Mouse (Mus musculus) spleen, postnatal 36 days (tissue): Measurements from ENCODE around the gene Zbtb16.

Experiments
- DNase-seq, 2 experiments: peaks; one replicate each; pipeline ENCODE4 v3.0.0; 2022; ENCODE audit warnings: low spot score in 2 of 2, mixed read lengths in 1 of 2

The Zbtb16 gene

DNA sequence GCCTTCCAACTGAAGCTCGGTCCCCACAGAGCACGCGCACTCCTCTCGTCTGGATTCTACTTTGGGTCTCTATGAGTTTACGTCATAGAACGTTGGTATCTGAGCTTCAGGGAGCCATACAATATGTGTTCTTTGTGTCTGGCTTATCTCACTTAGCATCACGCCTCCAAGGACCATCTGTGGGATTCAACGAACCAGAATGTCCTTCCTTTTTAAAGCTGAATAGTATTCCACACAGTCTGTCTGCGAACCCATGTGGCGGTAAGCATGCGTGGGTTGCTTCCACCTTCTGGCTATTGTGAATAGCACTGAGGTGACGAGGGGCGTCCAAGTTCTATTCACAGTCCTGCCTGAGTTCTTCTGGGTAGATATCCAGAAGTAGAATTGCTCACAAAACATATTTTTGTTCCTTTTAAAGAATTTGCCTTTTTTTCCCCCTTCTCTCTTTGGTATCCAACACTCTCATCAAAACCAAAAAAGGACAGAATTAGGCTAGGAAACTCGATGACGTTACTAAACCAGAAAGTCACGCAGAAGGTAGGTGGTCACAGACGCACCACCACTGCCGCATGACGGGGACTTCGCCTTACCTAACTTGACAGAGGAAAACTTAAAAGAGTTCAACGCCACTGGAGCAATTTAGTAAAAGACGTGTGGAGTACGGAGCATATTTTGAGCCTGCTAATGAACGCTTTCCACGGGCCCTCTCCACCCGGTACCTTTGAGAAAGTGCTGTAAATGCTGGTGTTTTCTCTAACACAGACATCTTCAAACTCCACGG is 32.4 kb downstream of the Zbtb16 start:
- DNase-seq = no peak

DNA sequence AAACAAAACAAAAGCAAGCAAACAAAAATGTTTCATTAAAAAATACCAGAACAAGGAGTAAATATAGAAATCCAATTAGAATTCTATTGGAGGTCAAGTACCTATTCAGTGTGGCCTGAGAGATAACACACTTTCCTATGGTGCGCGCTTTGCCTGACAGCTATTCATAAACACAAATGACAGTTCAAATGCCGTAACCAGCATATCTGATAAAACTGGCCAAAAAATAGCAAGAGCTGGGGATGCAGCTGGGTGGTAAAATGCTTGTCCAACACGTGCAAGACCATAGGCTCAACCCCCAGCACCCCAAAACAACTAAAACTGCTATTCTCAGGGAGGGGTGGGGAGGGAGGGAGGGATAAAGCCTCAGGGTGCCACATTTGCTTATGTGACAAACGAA is 33.6 kb downstream of the Zbtb16 start:
- no peak for DNase-seq

DNA sequence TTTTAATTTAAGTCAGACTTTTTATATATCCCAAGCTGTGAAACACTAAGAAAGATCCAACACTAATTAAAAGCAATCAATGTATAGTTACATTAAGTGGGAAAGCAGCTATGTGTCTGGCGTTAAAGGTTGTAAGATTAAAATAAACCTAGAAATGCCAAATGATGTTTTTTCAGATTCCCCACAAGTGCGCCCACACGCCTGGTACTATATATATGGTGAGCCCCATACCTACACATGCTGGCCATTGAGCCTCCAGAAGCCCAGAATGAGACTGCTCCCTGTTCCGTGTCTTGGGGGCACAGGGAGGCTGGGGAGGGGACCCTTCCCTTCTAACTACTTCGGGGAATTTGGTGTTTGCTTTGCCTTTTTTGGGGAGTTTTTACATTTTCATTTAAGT is 34.7 kb downstream of the Zbtb16 start:
- no peak for DNase-seq

DNA sequence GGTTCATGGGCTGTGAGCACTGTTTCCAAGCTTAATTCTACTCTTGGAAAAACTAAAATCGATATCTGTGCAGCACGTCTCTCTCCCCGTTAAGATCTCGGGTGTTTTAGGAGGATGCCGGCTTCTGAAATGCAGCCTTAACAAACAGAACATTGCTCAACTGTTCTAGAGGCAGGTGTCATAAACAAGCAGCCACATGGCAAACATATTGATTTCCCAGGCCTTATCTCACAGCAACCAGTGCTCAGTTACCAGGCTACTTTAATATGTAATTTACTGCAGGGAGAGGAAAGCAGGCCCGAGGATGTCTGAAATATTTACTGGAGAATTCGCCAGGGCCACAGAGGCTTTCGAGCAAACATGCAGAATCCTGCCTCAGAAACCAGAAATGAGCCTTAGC is 35.4 kb downstream of the Zbtb16 start:
- DNase-seq = no peak

DNA sequence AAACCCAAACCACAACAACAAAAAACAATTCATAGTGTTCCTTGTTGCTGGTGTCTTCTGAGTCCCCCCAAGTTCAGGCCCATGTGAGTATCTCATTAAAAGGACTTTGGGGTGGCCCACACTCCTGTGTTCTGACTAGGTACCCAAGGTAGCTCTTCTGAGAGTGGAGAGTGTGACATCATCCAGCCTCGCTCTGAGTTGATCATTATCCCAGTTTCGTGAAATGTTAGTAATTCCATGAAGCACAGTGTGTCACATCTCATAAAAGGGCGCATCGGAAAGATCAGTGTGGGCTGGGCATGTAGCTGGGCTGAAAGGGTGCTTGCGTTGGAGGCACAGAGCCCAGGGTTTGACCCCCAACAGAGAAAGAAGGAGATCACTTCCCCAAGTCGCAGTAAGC is 38.0 kb downstream of the Zbtb16 start:
- DNase-seq = no peak

DNA sequence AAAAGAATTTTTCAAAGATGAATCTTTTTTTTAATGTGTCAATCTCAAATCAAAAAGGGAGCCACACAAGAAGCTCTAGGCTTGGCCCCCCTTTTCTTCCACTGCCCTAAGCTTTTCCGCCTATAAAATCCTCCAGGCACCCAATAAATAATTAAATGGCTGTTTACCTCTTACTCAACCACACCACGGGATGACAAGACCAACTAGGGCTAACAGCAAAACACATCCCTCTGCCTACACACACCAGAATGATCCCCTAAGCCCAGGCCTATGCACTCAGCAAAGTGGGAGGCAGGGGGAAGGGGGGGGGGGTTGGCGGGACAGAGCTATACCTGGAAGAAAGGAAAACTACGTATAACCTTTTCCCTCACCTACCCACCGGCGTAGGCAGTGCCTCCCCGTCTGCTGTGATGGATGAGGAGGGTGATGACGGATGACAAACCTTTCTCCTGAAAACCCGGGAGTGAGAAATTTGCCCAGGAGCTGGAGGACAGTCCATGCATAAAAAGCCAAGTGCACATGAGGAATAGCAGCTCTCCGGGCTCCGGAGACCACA is 39.7 kb downstream of the Zbtb16 start:
- no peak for DNase-seq

DNA sequence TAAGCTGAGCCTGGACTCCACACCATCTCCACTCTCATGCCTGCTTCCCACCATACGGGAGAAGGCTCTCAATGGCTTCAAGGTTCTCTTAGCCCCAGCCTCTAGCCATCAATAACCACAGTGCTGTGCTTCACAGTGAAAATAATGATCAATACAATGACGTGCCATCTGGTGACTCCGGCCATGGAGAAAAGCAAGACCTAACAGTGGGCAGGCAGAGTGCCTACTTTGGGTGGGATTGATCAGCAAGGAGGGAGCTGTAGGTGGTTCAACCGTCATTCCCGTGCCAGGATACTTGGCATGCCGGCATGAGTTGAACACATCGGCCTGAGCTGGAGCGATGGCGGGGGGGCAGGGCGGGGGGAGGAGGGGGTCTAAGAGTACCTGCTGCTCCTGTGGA is 40.3 kb downstream of the Zbtb16 start:
- no peak for DNase-seq

DNA sequence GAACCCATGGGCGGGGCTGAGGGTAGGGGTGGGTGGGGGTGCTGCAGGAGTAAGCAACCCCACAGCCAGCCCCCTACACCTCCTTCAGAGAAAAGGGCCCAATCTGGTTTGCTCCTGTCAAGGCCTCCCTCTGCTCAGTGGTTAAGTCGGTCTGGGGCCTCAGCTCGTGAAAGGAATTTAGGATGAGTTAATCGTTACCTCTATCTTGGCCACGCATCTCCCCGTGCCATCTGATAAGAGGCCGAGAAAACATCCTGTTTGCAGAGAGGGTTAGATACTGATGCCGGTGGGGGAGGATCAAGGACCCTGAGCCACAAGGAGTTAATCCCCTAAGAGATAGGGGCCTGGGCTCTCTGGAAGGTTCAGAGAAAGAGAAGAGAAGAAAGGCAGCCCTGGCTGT is 40.9 kb downstream of the Zbtb16 start:
- no peak for DNase-seq

DNA sequence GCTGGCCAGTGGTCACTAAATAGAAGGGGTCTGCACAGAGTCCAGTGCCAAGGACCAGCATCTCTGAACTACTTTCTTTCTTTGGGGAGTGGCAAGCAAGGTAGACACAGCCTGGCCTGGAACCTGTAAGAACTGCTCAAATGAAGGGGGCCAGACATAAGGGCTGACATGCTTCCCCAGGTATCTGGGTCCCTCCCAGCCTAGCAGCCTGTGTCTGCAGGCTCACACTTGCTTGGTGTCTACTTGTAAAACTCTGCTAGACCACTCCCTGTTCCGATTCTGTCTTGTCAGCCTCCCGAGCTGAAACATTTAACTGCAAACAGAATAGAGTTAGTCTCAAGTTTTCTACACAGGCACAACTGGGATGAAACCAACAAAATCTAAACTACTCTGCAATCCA is 41.6 kb downstream of the Zbtb16 start:
- DNase-seq = no peak

DNA sequence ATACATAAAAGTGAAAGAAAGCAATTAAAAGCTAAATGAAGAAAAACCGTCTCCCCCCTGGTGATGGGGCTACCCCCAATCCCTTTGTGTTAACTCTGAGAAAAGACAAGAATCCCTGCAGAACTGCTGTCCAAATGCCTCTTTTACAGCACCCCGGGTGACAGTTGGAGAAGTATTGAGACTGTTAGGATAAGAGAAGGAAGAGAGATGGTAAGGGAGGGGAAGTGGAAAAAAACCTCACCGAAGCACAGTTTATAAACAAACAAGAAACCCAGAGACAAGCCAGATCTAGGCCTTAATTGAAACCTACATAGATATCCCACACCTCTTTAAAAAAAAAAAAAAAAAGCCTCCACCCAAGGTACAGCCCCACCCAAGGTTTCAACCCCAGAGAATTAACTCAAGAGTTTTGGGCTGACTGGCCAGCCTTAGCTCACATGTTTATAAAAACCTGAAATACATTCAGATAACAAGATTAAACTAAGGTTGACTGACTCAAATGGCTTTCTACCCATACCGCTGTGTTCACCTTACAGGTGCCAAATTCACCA is 42.3 kb downstream of the Zbtb16 start:
- no peak for DNase-seq

DNA sequence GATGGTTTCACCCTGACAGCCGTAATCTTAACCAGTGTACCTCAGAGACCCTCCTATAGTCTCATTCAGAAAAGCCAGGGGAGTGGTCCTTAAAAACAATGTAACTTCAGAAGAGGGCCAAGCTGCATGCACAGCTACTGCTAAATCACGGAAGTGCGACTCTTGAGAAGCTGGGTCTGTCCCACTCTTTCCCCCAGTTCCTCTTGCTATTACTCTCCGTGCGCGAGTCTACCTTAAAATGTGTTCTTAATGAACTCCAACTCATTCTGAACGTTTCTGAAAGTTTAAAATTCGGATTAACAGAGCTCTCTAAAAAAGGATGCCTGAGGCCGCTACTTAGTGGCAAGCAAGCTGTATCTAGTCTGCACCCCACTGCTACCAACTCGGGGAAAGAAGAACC is 45.4 kb downstream of the Zbtb16 start:
- DNase-seq = no peak

DNA sequence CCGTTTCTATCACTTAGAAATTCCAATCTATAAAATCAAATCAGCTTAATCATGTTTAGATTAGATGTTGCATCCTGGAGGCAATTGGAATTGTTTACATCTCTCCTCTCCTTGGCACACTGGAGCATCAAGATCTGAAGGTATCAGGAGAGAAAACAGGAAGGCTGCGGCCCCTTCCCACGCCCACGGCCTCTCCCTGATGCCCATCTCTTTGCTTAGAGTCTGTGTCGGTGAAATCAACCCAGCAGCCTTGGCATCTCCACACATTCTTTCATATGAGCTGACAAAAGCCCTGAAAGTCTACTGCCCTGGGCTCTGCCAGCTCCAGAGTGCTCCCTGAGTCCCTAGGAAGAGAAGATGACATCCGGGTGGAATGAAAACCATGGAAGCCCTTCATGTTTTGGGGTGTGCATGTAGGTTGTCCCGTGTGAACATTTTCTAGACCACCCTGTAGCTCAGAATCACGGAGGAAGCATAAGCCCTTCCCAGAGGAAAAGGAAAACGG is 48.1 kb downstream of the Zbtb16 start:
- no peak for DNase-seq

DNA sequence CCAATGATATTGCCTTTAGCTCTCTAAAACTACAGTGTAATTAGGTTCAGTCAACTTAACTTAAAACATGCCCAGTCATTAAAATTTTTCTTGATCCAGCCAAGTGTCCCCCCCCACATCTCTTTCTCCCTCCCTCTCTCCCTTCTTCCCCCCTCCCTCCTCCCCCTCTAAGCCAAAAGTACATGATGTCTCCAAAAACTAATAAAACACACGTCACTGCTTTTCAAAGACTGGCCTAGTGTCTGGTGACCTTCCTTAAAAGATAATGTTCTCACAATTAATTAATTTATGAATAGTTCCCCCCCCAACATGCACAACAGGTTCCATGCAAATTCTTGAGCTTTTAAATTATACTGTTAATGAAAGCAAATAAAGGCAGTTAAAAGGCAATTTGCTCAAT is 48.7 kb downstream of the Zbtb16 start:
- DNase-seq = no peak

DNA sequence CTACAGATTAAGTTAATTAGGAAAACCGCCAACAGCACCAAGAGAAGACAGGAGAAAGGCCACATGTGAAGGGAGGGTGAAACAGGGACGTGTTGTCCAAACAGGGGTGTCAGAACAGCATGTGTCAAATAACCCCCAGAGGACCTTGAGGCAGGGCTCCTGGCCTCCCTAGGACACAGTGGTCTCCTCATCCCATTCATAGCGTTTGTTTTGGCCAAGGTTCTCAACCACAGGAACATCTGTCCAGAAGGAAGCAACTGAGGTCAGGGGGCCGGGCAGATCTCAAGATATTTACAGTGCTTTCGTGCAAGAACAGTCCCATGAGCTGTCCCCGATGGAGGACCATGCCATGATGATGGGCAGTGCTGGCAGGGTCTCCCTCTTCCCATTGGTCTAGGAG is 49.2 kb downstream of the Zbtb16 start:
- no peak for DNase-seq

DNA sequence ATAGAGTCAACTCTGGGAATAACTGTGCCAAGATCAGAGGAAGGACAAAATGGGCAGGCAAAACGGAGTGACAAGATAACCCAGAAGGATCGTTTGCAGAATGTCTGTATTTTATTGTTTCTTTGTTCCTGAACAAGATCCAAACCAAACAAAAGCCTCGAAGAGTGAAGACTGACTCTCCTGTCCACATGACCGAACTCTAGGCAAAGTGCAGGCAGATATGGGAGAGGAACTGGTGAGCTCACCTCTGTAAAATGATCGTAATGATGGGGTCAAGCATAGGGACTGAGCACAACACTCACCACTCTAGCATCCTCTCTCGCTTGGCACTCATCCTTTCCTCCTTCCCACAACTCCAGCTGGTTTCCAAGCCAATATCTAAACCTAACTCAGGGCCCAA is 51.1 kb downstream of the Zbtb16 start:
- no peak for DNase-seq

DNA sequence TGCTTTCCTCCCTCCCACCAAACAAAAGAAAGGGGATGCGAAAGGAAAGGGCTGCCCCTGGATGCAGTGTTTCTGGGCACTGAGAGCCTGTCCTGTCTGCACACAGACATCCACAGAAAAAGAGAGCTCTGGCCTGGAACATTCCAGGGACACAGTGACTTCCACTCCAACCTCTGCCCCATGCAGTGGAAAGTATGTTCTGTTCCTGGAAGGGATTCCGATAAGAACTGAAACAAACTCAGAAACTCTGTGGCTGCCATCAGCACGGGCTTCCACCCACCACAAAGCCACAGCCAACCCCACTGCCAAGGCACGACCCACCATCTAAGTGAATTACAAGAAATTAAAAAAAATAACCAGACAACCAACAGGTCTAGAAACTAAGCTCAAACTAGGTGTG is 52.7 kb downstream of the Zbtb16 start:
- DNase-seq = no peak

DNA sequence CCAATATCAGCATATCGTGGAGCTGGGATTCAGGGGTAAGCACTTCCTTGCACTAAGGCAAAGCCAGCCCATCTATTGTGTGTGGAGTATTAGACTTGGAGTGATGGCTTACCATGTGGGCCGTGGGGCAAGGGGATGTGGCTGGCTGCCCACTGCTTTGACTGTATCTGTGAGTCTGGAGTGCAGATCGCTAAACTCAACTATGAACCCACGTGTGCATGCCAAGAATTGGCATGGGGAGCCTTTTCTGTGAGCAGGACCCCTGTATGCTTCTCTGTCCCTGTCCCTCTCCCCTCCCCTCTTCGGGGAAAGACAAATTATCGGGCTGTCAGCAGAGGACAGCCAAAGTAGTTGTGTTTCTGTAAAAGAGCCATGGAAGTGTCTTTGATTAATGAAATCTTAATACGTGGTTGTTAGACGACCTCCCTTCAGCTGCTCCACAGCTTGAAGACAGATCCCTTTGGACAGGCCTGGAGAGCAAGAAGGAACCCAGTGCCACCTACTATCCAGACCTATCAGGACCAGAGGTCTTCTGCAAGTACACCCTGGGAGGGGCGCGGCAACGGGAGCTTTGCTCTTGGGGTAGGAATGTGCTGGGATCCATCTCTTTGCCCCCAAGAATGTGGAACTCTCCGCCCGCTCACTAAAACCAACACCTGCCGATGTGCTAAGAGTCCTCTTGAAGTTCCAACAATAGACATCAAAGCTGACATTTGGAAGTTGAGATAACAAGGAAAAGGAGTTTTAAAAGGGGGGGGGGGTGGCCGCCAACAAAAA is 53.5 kb downstream of the Zbtb16 start:
- no peak for DNase-seq

DNA sequence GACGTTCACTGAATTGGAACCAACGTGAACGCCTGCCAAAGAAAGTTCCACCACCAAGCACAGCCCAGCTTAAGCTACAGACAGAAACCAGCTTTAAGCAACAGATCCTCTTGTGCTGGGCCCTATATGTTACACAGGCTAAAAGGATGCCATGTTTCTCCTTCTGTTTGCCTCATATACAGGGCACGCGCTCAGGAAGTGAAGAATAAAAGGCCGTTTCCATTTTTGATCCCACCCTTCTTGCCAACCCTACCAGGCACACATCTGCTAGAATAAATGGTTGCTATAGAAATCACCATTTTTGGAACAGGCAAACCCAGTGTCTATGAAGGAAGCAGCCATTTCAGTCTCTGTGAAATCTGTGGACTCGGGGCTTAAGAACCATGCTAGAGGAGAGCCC is 59.8 kb downstream of the Zbtb16 start:
- DNase-seq = no peak

DNA sequence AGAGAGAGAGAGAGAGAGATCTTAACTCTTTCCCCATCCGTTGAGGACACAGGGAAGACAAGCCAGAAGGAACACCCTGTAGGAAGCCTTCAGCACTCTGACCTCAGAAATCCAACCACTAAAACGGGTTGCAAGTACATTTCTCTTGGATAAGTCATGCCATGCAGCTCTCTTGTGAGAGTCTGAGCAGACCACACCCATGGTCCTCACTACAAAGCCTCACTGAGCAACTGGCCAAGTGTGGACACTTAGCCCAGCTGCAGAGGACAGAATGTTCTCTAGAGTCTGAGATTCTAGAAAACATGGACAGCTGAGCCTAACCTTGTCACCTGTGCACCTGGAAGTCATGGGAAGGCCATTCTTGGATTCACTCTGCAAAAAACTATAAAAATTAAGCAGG is 60.5 kb downstream of the Zbtb16 start:
- DNase-seq = no peak

DNA sequence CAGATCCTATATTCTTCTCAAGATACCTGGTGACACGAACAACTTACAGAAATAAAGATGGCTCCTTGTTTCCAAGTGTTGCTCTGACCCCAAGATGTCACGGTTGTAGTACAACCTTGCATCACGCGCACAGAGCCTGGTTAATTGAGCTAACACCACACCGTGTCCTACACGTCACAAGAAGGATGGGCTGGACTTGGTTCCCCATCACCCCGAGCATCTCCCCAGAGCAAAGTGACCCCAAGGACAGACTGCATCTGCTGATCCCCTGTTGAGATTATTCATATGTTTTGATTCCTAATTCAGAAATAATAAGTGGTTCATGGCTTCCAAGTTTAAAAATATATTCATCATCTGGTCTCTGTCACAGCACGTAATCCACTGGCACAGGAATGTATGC is 62.3 kb downstream of the Zbtb16 start:
- no peak for DNase-seq

DNA sequence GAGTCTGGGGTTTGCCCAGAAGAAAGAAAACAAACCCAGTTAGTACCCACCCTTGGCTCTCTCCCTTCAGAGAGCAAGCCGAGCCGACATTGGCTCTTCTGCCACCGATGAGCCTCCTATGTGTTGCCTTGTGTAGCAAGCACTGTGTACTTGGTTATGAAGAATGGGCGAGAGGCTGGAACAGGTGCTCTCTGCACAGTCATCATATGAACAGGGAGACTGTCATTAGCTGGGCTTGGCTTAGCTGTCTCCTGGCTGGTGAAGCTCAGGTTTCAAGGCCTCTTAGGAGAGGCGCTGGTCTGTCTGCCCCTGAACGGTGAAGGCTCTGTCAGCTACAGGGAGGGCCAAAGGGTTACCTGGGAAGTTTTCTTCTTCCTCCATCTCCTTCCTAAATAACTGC is 62.9 kb downstream of the Zbtb16 start:
- DNase-seq = no peak

DNA sequence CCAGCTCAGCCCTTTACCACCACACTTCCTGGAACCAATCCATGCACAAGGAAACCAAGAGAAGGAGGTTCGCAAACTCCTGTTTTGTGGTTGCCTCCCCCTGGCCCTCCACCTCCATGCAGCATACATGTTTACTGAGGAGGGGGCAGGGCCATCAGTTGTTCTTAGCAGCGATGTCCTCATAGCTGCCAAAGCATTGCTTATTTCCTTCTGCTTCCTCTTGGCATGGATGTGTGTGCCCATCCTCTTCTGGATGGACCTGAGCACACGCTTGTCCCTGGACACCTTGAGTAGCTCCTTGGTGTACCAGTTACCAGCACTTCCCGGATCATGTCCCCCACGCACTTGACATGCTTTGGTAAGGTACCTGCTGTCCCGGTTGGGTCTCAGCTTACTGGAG is 64.5 kb downstream of the Zbtb16 start:
- no peak for DNase-seq

DNA sequence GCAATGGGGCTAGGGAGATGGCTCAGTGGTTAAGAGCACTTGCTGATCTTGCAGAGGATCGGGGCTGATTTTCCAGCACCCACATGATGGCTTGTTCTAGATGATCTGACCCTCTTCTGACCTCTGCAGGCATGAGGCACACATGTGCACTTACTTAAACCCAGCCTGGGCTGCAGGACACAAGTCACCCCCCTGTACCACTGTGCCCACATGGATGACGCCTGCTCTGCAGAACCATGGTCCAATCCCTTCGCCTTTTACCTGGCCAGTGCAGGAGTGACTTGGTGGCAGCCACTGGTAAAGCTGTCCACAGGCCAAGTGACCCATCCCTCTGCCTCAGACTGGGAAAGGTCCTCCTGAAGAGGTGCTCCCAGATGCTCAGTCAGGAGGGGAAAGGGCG is 67.1 kb downstream of the Zbtb16 start:
- DNase-seq = no peak
